Mouse (Mus musculus) liver, embryonic 16.5 days (tissue): ENCODE data around the gene Rpusd1. TPM values are rescaled to one million over a fixed set of nuclear protein-coding genes. Genes with fewer than 3 reads are reported as not detected.

Source experiments
- ATAC-seq: fragments of 200-750 bp; cut with Nextera tagmentation; 2 replicates; pipeline ENCODE4 v1.8.0; 2017; ENCODE audit warnings: low read depth, mild to moderate bottlenecking, moderate number of reproducible peaks, moderate library complexity
- H3K27ac ChIP-seq: fragments of 300-500 bp; sonication (generic); 2 replicates; pipeline ENCODE4 v1.5.1; 2014; ENCODE audit warnings: mild to moderate bottlenecking, low read length
- H3K27me3 ChIP-seq: fragments of 300-500 bp; sonication (generic); 2 replicates; pipeline ENCODE4 v1.6.1; 2014; ENCODE audit warnings: low read depth, low read length, mixed read lengths; ENCODE audit not compliant: control insufficient read depth, insufficient read depth
- H3K36me3 ChIP-seq: fragments of 300-500 bp; sonication (generic); 2 replicates; pipeline ENCODE4 v1.6.1; 2014; ENCODE audit warnings: mild to moderate bottlenecking; ENCODE audit not compliant: control insufficient read depth, insufficient read depth
- H3K4me1 ChIP-seq: fragments of 300-500 bp; sonication (generic); 2 replicates; pipeline ENCODE4 v1.6.1; 2014; ENCODE audit warnings: low read depth, low read length, mixed read lengths; ENCODE audit not compliant: control insufficient read depth
- H3K4me2 ChIP-seq: fragments of 300-500 bp; sonication (generic); 2 replicates; pipeline ENCODE4 v1.6.1; 2014; ENCODE audit warnings: low read depth, low read length, mixed read lengths
- H3K4me3 ChIP-seq: fragments of 300-500 bp; sonication (generic); 2 replicates; pipeline ENCODE4 v1.5.1; 2014; ENCODE audit warnings: low read depth, mild to moderate bottlenecking, low read length
- H3K9ac ChIP-seq: fragments of 300-500 bp; sonication (generic); 2 replicates; pipeline ENCODE4 v1.6.1; 2014; ENCODE audit warnings: low read depth, low read length
- H3K9me3 ChIP-seq: fragments of 300-500 bp; sonication (generic); replicated peaks from 2 replicates; pipeline ENCODE4 v1.6.1; 2016; ENCODE audit warnings: low read length; ENCODE audit not compliant: control insufficient read depth
- WGBS: fragments of 180-500 bp; shearing (Covaris S2); extraction: QIAGEN DNeasy Blood & Tissue Kit; methylation state at CpG from one replicate; pipeline ENCODE4 v1.1.7; 2014; ENCODE audit not compliant: insufficient replicate concordance; 5-methylcytosine and 5-hydroxymethylcytosine counted together
- polyA plus RNA-seq: library from polyadenylated mRNA; unstranded; fragments of >200 nt; fragmentation: Nextera tagmentation; extraction: Ambion mirVana; gene quantifications from 2 replicates; pipeline ENCODE4 v1.2.1, GENCODE M21; 2015

Gene Rpusd1
- polyA plus RNA-seq, 1 experiment from 2014 or later, result 5.2 TPM

DNA sequence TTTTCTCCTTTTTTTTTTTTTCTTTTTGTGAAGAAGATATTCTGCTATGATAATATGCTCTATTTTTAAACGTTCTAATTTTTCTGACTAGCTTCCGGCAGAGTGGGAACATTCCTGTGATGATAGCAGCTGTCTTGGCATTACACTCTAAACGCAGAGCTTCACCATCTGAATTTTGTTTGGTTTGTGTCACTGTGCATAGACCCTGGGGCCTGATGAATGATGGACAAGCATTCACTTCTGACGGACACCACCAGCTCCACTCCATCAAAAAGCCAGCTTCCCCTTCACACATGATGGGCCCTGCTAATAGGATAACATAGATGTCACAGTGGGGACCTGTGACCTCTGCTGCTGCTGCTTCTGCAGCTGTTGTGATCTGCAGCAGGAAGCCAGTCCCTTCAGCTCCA, 34.1 kb downstream of the Rpusd1 start:
- no peak overlapping the region for H3K4me3 ChIP-seq
- H3K9me3 ChIP-seq, result no peaks in the 10 kb centered on the region
- WGBS, result 46% methylated on average over 4 of the region's 4 CpGs
- no peak overlapping the region for H3K4me2 ChIP-seq
- ATAC-seq, result no peak
- H3K9ac ChIP-seq, result no peak overlapping the region
- no peaks in the 10 kb centered on the region for H3K4me1 ChIP-seq
- no peaks in the 10 kb centered on the region for H3K27me3 ChIP-seq
- no peak overlapping the region for H3K27ac ChIP-seq
- no peaks in the 10 kb centered on the region for H3K36me3 ChIP-seq

DNA sequence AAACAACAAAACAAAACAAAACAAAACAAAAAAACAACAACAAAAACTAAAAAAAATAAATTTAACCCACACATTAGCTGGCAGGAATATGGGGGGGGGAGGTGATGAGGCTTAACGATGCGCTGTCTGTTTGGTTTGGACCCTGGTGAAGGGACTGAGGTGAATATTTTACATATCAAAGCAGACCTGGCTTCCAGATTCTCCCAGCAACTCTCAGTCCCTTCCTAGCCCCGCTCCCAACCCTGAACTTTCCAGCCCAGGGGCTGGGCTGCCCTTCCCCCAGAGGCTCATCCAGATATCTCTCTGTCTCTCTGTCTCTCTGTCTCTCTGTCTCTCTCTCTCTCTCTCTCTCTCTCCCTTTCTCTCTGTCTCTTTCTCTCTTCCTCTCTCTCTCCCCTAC, 35.1 kb downstream of the Rpusd1 start:
- Histone ChIP-seq H3K36me3 (no peaks in the 10 kb centered on the region), H3K4me1 (no peaks in the 10 kb centered on the region), H3K27me3 (0 out of 2 replicates have a peak, but pooled peaks cover 2% of the 10 kb centered on the region), H3K9me3 (no peaks in the 10 kb centered on the region), H3K4me3 (no peak overlapping the region), H3K27ac (no peak overlapping the region), H3K9ac (no peak overlapping the region), H3K4me2 (no peak overlapping the region)
- WGBS, result 34% methylated on average over 3 of the region's 3 CpGs
- ATAC-seq, result no peak

DNA sequence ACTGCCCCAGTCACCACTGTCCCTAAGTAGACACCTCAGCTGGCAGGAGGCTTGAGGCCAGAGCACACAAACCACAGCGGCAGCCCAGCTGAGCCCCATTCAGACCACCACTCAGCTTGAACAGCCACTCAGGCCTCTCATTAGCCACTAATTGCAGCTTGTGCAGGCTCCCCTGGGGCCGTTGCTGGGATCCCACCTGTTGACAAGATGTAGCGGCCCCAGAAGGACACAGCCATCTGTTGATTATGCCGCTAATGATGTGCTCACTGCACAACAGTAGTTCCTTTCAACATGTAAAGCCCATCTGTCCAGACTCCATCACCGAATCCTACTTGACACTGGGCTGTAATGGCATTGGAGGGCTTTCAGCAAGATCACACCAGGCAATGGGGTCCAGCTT, 38.4 kb downstream of the Rpusd1 start:
- no peaks in the 10 kb centered on the region for H3K36me3 ChIP-seq
- ATAC-seq, result no peak
- H3K4me1 ChIP-seq, result no peaks in the 10 kb centered on the region
- H3K4me2 ChIP-seq, result no peak overlapping the region
- H3K4me3 ChIP-seq, result no peak overlapping the region
- WGBS, result 62% methylated on average over 5 of the region's 5 CpGs
- peaks cover 6% of the 10 kb centered on the region; the same call in 1 of the 2 replicates for H3K27me3 ChIP-seq
- no peaks in the 10 kb centered on the region for H3K9me3 ChIP-seq
- H3K9ac ChIP-seq, result no peak overlapping the region
- no peak overlapping the region for H3K27ac ChIP-seq

DNA sequence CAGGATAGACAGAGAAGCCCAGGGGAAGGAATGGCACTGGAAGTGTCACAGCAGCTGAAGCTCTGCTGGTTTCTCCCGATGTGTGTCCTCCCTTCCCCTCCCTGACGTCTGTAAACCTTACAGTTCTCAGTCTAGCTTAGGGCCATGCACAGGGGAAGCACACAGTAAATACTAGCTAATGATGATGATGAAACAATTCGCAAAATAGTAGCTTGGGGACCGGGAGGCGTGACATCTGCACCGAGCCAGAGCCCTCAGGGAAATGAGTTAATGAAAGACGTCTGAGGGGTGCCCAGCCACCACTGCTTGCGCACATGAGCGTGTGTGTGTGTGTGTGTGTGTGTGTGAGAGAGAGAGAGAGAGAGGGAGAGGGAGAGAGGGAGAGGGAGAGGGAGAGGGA, 41.9 kb downstream of the Rpusd1 start:
- Histone ChIP-seq H3K36me3 (no peaks in the 10 kb centered on the region), H3K9ac (no peak overlapping the region), H3K27me3 (peaks cover 6% of the 10 kb centered on the region; the same call in 1 of the 2 replicates), H3K9me3 (no peaks in the 10 kb centered on the region), H3K4me2 (no peak overlapping the region), H3K4me1 (peaks cover 3% of the 10 kb centered on the region), H3K4me3 (no peak overlapping the region), H3K27ac (no peak overlapping the region)
- WGBS, result 44% methylated on average over 9 of the region's 9 CpGs
- ATAC-seq, result no peak

DNA sequence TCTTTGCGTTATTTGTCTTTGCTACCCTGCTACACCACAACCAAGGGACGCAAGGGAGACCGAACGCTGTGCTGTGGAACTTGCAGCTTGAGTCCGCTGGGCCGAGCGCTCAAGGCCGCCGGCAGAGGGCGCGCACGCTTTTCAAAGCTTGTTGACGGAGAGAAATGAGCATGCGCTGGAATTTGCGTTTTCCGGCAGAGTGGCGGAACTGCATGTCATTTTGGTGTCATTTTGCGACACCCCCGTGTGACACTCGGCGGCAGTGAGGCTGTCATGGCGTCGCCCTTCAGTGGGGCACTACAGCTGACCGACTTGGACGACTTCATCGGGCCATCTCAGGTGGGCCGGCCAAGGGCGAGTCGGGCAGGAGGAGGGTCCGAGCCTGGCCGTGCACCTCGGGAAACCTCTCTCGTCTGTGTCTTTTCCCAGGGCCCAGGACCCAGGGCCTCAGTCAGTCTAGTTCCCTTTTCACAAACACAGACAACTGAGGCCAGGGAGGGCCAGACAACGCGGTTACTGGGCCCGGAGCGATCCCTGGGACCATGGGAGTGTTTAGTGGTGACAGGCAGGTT, 46.2 kb downstream of the Rpusd1 start, which contains the start of gene Narfl:
TSS of gene Narfl (plus strand) at position 228 of the 572 bp plus-strand sequence.
- Histone ChIP-seq H3K4me2 (peak within 1 kb of the TSS; percentile 70), H3K9me3 (no peaks in the 10 kb centered on the region), H3K4me3 (peak within 1 kb of the TSS; percentile 83), H3K27me3 (no peaks in the 10 kb centered on the region; the same call in 1 of the 2 replicates), H3K27ac (no peak within 1 kb of the TSS), H3K36me3 (peaks cover 3% of the 10 kb centered on the region; the same call in 1 of the 2 replicates), H3K4me1 (peaks cover 9% of the 10 kb centered on the region), H3K9ac (peak within 1 kb of the TSS; percentile 86)
- peak; percentile 90 for ATAC-seq
- WGBS, result under 1% methylated on average over 37 of the region's 37 CpGs

DNA sequence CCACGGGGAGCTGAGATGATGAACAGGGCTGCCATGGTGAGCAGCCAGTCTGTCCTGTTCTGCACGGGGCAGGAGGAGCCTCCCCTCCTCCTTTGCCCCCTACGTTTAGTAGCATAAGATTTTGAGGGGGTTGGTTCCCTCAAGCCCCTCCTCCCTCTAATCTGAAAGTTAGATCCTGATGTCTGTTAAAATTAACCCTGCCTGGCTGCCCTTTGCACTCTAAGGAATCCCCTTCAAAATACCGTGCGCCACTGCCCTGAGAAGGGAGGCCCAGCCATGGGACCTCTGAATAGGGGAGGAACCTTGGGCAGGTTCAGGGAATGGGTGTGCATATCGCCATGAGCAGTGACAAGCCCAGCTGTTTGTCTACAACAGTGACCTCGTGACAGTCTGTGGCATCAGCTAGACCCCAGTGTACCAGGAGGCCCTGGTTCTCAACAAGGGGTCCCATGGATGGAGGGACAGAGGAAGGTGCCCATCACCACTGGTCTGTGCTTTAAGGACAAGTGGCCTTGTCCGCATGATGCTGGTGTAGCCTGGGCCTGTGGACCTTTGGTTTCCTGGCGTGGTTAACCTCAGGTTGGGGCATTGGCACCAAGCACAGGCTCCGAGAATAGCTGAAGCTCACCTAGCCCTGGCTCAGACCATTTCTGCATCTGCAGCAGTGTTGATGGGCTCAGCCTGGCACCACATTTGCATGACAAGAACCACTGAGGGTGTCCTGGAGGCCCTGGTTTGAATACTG, 48.0 kb downstream of the Rpusd1 start:
- 69% methylated on average over 10 of the region's 10 CpGs for WGBS

DNA sequence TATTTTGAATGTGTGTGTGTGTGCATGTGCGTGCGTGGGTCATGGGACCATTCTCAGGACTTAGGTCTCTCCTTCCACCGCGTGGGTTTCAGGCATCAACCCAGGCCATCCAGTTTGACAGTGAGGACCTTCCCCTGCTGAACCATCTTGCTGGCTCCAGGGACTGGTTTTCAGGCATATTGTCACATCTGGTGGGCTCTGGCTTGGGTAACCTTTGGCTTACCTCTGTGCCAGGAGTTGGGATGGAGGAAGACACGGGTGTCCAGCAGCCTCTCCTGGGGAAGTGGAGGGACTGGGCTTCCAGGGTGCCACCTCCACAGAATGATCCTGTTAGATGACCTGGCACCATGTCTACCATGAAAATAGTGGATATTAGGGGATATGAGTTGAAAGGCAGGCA, 50.5 kb downstream of the Rpusd1 start:
- Histone ChIP-seq H3K9me3 (no peaks in the 10 kb centered on the region), H3K4me1 (peaks cover 9% of the 10 kb centered on the region), H3K4me2 (no peak overlapping the region), H3K36me3 (peaks cover 12% of the 10 kb centered on the region), H3K4me3 (no peak overlapping the region), H3K9ac (no peak overlapping the region), H3K27ac (no peak overlapping the region), H3K27me3 (no peaks in the 10 kb centered on the region)
- no peak for ATAC-seq
- WGBS, result 84% methylated on average over 5 of the region's 5 CpGs

More for the DNA sequence above, 48.0 kb downstream of the Rpusd1 start:
- H3K9ac ChIP-seq, result no peak overlapping the region
- H3K27ac ChIP-seq, result no peak overlapping the region
- no peak for ATAC-seq
- H3K27me3 ChIP-seq, result no peaks in the 10 kb centered on the region
- no peak overlapping the region for H3K4me2 ChIP-seq
- peaks cover 5% of the 10 kb centered on the region; the same call in 1 of the 2 replicates for H3K36me3 ChIP-seq
- H3K4me1 ChIP-seq, result peaks cover 9% of the 10 kb centered on the region
- no peak overlapping the region for H3K4me3 ChIP-seq
- H3K9me3 ChIP-seq, result no peaks in the 10 kb centered on the region
